Mouse (Mus musculus) G1E (cell line): Measurements from ENCODE around the gene Cngb1.

ENCODE experiments used
- CTCF ChIP-seq: IDR thresholded peaks from 2 replicates; pipeline ENCODE4 v1.5.1; 2012; ENCODE audit warnings: low read depth, low read length, inconsistent platforms, mixed read lengths
- GATA1 ChIP-seq: IDR thresholded peaks from 2 replicates; pipeline ENCODE4 v1.6.1; 2012; ENCODE audit warnings: borderline replicate concordance, low read length, inconsistent platforms, mixed read lengths
- POLR2AphosphoS5 ChIP-seq: IDR thresholded peaks from 2 replicates; pipeline ENCODE4 v1.6.1; 2012; ENCODE audit warnings: low read depth, low read length, inconsistent platforms; ENCODE audit not compliant: insufficient replicate concordance
- TAL1 ChIP-seq: conservative IDR thresholded peaks from 2 replicates; pipeline ENCODE4 v1.6.1; 2012; ENCODE audit warnings: low read depth, low read length, inconsistent platforms, mixed read lengths

DNA sequence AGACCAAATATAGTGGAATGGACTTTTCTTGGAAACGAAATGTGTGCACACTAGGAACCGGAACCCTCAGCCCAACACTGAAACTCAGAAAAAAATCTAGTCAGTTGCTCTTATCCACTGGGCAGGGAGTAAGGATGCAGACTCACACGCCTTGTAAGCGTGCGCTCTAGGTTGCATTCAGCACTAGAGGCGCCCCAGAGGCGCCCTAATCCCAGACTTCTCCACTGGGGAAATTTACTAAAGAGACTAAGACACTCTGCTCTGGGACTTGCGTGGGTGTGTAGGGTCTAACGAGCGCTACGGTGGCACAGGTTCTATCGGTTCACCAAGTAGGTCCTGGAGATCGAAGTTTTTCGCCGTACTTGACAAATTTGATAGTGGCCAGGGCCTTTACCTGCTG, 45.1 kb upstream of the Cngb1 start:
- no peak for TF ChIP-seq TAL1
- no peak for TF ChIP-seq CTCF
- no peak for TF ChIP-seq POLR2AphosphoS5
- no peak for TF ChIP-seq GATA1
